Mouse (Mus musculus) thymus, adult 2 months (tissue): ENCODE data around the gene Lce1g.

Source experiments
- CTCF ChIP-seq: fragments of 200-500 bp; IDR thresholded peaks from 2 replicates; pipeline ENCODE4 v1.5.1; 2012; ENCODE audit warnings: mild to moderate bottlenecking, control low read depth, low read length, moderate library complexity, borderline replicate concordance; ENCODE audit not compliant: control insufficient read depth, poor library complexity, insufficient read depth; ENCODE audit errors: extremely low read depth
- POLR2A ChIP-seq: fragments of 200-500 bp; IDR thresholded peaks from 2 replicates; pipeline ENCODE4 v1.6.1; 2012; ENCODE audit warnings: mild to moderate bottlenecking, low read length, control low read depth, moderate library complexity; ENCODE audit not compliant: control insufficient read depth, poor library complexity, insufficient read depth; ENCODE audit errors: extremely low read depth

- no peak for TF ChIP-seq CTCF
- TF ChIP-seq POLR2A: no peak
Measured at GRCm38 (mm10) chr3:92778799-92779198, 26.7 kb upstream of the Lce1g start, which contains the start of gene Lce1i.
